Mouse (Mus musculus): ENCODE measurements around the gene Aars2. TPM values are rescaled to one million over a fixed set of nuclear protein-coding genes. Genes with fewer than 3 reads are reported as not detected.

Gene Aars2
- total and polyA plus RNA-seq, 3 experiments = 12.4 to 23.1 (median 17.5) TPM

- TF ChIP-seq ETS1 (conservative IDR thresholded peaks at IDR 0.05; ENCODE audit: low read depth, low read length) = no peak
- TF ChIP-seq MEF2A (IDR thresholded peaks at IDR 0.05; ENCODE audit: borderline replicate concordance, low read depth, low read length) = no peak
- no peak for TF ChIP-seq EP300 (IDR thresholded peaks at IDR 0.05; ENCODE audit: low read length)
Measured at GRCm38 (mm10) chr17:45510871-45511270, 4.2 kb downstream of the Aars2 start (continued).

- peaks cover 41 to 77% of the 10 kb centered on the region in 2 experiments for H3K36me3 ChIP-seq (replicated peaks in 1 of 2; ENCODE audit: control insufficient read depth in 1 of 2, insufficient read depth in 1 of 2, low read length in 1 of 2)
- in situ Hi-C loops (cut with MboI; ENCODE audit: low pct_ligation_motif_present, low pct_unique_long_range_greater_than_20kb, low sequenced_read_pairs) (no loop called here), dilution Hi-C loops (cut with MboI; ENCODE audit: extremely low pct_ligation_motif_present, extremely low pct_unique_long_range_greater_than_20kb, low sequenced_read_pairs) (no loop called here)
- H3K27ac ChIP-seq (ENCODE audit: insufficient read depth, low read depth) = no peak overlapping the region
- H3K27me3 ChIP-seq (replicated peaks) = no peaks in the 10 kb centered on the region
- TF ChIP-seq TBP (conservative IDR thresholded peaks at IDR 0.05; ENCODE audit: low read depth, low read length) (no peak), POLR2A (IDR thresholded peaks at IDR 0.05; ENCODE audit: low read depth, low read length) (no peak)
- H3K9ac ChIP-seq (ENCODE audit: insufficient read depth, low read depth) = no peak overlapping the region
- H3K4me1 ChIP-seq (ENCODE audit: control insufficient read depth in 1 of 2, insufficient read depth in 2 of 2) = peaks cover 2 to 10% of the 10 kb centered on the region in 2 experiments; a peak in 3 of 4 replicates
- no peak overlapping the region for H3K4me3 ChIP-seq (replicated peaks in 1 of 3; ENCODE audit: low read depth in 2 of 3, low read length in 2 of 3, poor library complexity in 1 of 3)
- DNase-seq (ENCODE audit: extremely low read depth) = no peak
- no peaks in the 10 kb centered on the region for H3K9me3 ChIP-seq (replicated peaks; ENCODE audit: low read length)
- no peaks in the 10 kb centered on the region for H3K79me2 ChIP-seq (replicated peaks; ENCODE audit: control insufficient read depth, extremely low read depth, insufficient read depth, poor library complexity, severe bottlenecking)
- H3K4me2 ChIP-seq (ENCODE audit: insufficient read depth, low read depth, poor library complexity, severe bottlenecking) = no peak overlapping the region
Measured at GRCm38 (mm10) chr17:45511757-45512156, 5.1 kb downstream of the Aars2 start.

- no peak for DNase-seq (ENCODE audit: extremely low read depth)
- H3K4me3 ChIP-seq (replicated peaks in 1 of 3; ENCODE audit: low read depth in 2 of 3, low read length in 2 of 3, poor library complexity in 1 of 3) = no peak overlapping the region
- no peaks in the 10 kb centered on the region for H3K79me2 ChIP-seq (replicated peaks; ENCODE audit: control insufficient read depth, extremely low read depth, insufficient read depth, poor library complexity, severe bottlenecking)
- H3K27ac ChIP-seq (ENCODE audit: insufficient read depth, low read depth) = no peak overlapping the region
- in situ Hi-C loops (cut with MboI; ENCODE audit: low pct_ligation_motif_present, low pct_unique_long_range_greater_than_20kb, low sequenced_read_pairs) (loop anchor here (5.0 kb wide), 1 partner anchor 37 kb away; no protein-coding TSS in a partner anchor), dilution Hi-C loops (cut with MboI; ENCODE audit: extremely low pct_ligation_motif_present, extremely low pct_unique_long_range_greater_than_20kb, low sequenced_read_pairs) (no loop called here)
- H3K9me3 ChIP-seq (replicated peaks; ENCODE audit: low read length) = no peaks in the 10 kb centered on the region
- no peaks in the 10 kb centered on the region for H3K4me1 ChIP-seq (ENCODE audit: control insufficient read depth in 1 of 2, insufficient read depth in 2 of 2)
- no peak overlapping the region for H3K9ac ChIP-seq (ENCODE audit: insufficient read depth, low read depth)
- no peak for TF ChIP-seq TCF12 (IDR thresholded peaks at IDR 0.05; ENCODE audit: low read depth, low read length)
- TF ChIP-seq RCOR1 (conservative IDR thresholded peaks at IDR 0.05; ENCODE audit: low read depth, low read length) = no peak
- TF ChIP-seq MAX (IDR thresholded peaks at IDR 0.05; ENCODE audit: low read length) = no peak
- TF ChIP-seq EP300 (IDR thresholded peaks at IDR 0.05; ENCODE audit: low read length) = no peak
- TF ChIP-seq ETS1 (conservative IDR thresholded peaks at IDR 0.05; ENCODE audit: low read depth, low read length) = no peak
- no peak for TF ChIP-seq MXI1 (IDR thresholded peaks at IDR 0.05; ENCODE audit: low read depth, low read length)
- no peak for TF ChIP-seq UBTF (IDR thresholded peaks at IDR 0.05; ENCODE audit: low read depth, low read length)
- TF ChIP-seq POLR2A (IDR thresholded peaks at IDR 0.05; ENCODE audit: low read depth, low read length) = no peak
- TF ChIP-seq CTCF (conservative IDR thresholded peaks at IDR 0.05 in 1 of 2, IDR thresholded peaks at IDR 0.05 in 1 of 2; ENCODE audit: low read depth in 2 of 2, low read length in 2 of 2) = no peak
- TF ChIP-seq JUND (conservative IDR thresholded peaks at IDR 0.05; ENCODE audit: low read depth, low read length) = no peak
- no peak for TF ChIP-seq MAZ (IDR thresholded peaks at IDR 0.05; ENCODE audit: low read depth, low read length)
- TF ChIP-seq SMC3 (IDR thresholded peaks at IDR 0.05; ENCODE audit: low read depth, low read length) = no peak
- TF ChIP-seq CHD2 (IDR thresholded peaks at IDR 0.05; ENCODE audit: low read length) = no peak
- no peak for TF ChIP-seq MEF2A (IDR thresholded peaks at IDR 0.05; ENCODE audit: borderline replicate concordance, low read depth, low read length)
- no peak for TF ChIP-seq BHLHE40 (IDR thresholded peaks at IDR 0.05; ENCODE audit: low read depth, low read length)
- no peak for TF ChIP-seq GABPA (IDR thresholded peaks at IDR 0.05; ENCODE audit: insufficient replicate concordance, low read depth, low read length)
- TF ChIP-seq ZMIZ1 (IDR thresholded peaks at IDR 0.05; ENCODE audit: low read depth, low read length) = no peak
- peaks cover 55 to 89% of the 10 kb centered on the region in 2 experiments for H3K36me3 ChIP-seq (replicated peaks in 1 of 2; ENCODE audit: control insufficient read depth in 1 of 2, insufficient read depth in 1 of 2, low read length in 1 of 2)
- no peak overlapping the region for H3K4me2 ChIP-seq (ENCODE audit: insufficient read depth, low read depth, poor library complexity, severe bottlenecking)
- H3K27me3 ChIP-seq (replicated peaks) = no peaks in the 10 kb centered on the region
Measured at GRCm38 (mm10) chr17:45515204-45515726, 8.6 kb downstream of the Aars2 start.
